Mouse (Mus musculus) CH12.LX (cell line): ENCODE data around the gene Pkn1. TPM values are rescaled to one million over a fixed set of nuclear protein-coding genes. Genes with fewer than 3 reads are reported as not detected.

ENCODE experiments used
- DNase-seq: peaks from one replicate; pipeline ENCODE4 v3.0.0-alpha.2; 2013; ENCODE audit errors: extremely low read depth
- H3K27ac ChIP-seq: 2 replicates; pipeline ENCODE4 v1.5.1; 2012; ENCODE audit warnings: low read depth, mild to moderate bottlenecking, control low read depth, moderate library complexity; ENCODE audit not compliant: insufficient read depth
- H3K27me3 ChIP-seq: replicated peaks from 2 replicates; pipeline ENCODE3; 2012; ENCODE audit warnings: inconsistent platforms
- H3K36me3 ChIP-seq, 2 experiments: replicated peaks in 1 of 2; 2 replicates each; pipeline versions ENCODE3 to v1.6.1; 2012; ENCODE audit warnings: inconsistent platforms in 1 of 2, low read length in 1 of 2, mild to moderate bottlenecking in 1 of 2, mixed read lengths in 1 of 2, moderate library complexity in 1 of 2; ENCODE audit not compliant: control insufficient read depth in 1 of 2, insufficient read depth in 1 of 2
- H3K4me1 ChIP-seq, 2 experiments: 2 replicates each; pipeline ENCODE4 v1.6.1; 2012; ENCODE audit warnings: inconsistent platforms in 1 of 2, moderate library complexity in 1 of 2; ENCODE audit not compliant: insufficient read depth in 2 of 2, control insufficient read depth in 1 of 2
- H3K4me2 ChIP-seq: 2 replicates; pipeline ENCODE4 v1.6.1; 2012; ENCODE audit warnings: low read depth, mild to moderate bottlenecking, control low read depth; ENCODE audit not compliant: poor library complexity, insufficient read depth, severe bottlenecking
- H3K4me3 ChIP-seq, 3 experiments: fragments of 150-350 bp in 1 of 3; sonication (generic) in 1 of 3; replicated peaks in 1 of 3; 2 replicates each; pipeline versions ENCODE3 to v1.5.1; 2011 to 2012; ENCODE audit warnings: low read depth in 2 of 3, low read length in 2 of 3, mild to moderate bottlenecking in 2 of 3, moderate library complexity in 2 of 3, control low read depth in 1 of 3, improper control_type of control experiment in 1 of 3, inconsistent platforms in 1 of 3, mixed read lengths in 1 of 3; ENCODE audit not compliant: poor library complexity in 1 of 3
- H3K79me2 ChIP-seq: replicated peaks from 2 replicates; pipeline ENCODE4 v1.6.1; 2012; ENCODE audit warnings: mild to moderate bottlenecking, moderate library complexity; ENCODE audit not compliant: control insufficient read depth, poor library complexity, insufficient read depth, severe bottlenecking; ENCODE audit errors: extremely low read depth
- H3K9ac ChIP-seq: 2 replicates; pipeline ENCODE4 v1.6.1; 2012; ENCODE audit warnings: low read depth, mild to moderate bottlenecking, control low read depth, moderate library complexity; ENCODE audit not compliant: insufficient read depth
- H3K9me3 ChIP-seq: replicated peaks from 2 replicates; pipeline ENCODE3; 2012; ENCODE audit warnings: low read length, inconsistent platforms, mixed read lengths
- CHD1 ChIP-seq: IDR thresholded peaks from 2 replicates; pipeline ENCODE4 v1.6.1; 2012; ENCODE audit warnings: low read depth, low read length, improper control_type of control experiment, inconsistent platforms
- CHD2 ChIP-seq: IDR thresholded peaks from 2 replicates; pipeline ENCODE4 v1.6.1; 2011; ENCODE audit warnings: low read length, improper control_type of control experiment
- ELF1 ChIP-seq: IDR thresholded peaks from 2 replicates; pipeline ENCODE4 v1.6.1; 2014; ENCODE audit warnings: low read depth, mild to moderate bottlenecking, inconsistent platforms, low read length, improper control_type of control experiment
- ETS1 ChIP-seq: conservative IDR thresholded peaks from 2 replicates; pipeline ENCODE4 v1.6.1; 2012; ENCODE audit warnings: low read depth, mild to moderate bottlenecking, inconsistent platforms, low read length, improper control_type of control experiment, moderate library complexity
- IRF4 ChIP-seq: IDR thresholded peaks from 2 replicates; pipeline ENCODE4 v1.6.1; 2014; ENCODE audit warnings: low read depth, mild to moderate bottlenecking, inconsistent platforms, low read length, improper control_type of control experiment
- JUN ChIP-seq: IDR thresholded peaks from 2 replicates; pipeline ENCODE4 v1.6.1; 2011; ENCODE audit warnings: low read depth, mild to moderate bottlenecking, low read length, improper control_type of control experiment, moderate library complexity; ENCODE audit not compliant: insufficient read depth
- JUND ChIP-seq: conservative IDR thresholded peaks from 2 replicates; pipeline ENCODE4 v1.6.1; 2011; ENCODE audit warnings: low read depth, low read length, improper control_type of control experiment
- KAT2A ChIP-seq: IDR thresholded peaks from 2 replicates; pipeline ENCODE4 v1.6.1; 2012; ENCODE audit warnings: low read length, improper control_type of control experiment, inconsistent platforms; ENCODE audit not compliant: insufficient replicate concordance
- MAFK ChIP-seq: IDR thresholded peaks from 2 replicates; pipeline ENCODE4 v1.6.1; 2011; ENCODE audit warnings: low read length, improper control_type of control experiment; ENCODE audit not compliant: insufficient replicate concordance
- MAX ChIP-seq: IDR thresholded peaks from 2 replicates; pipeline ENCODE4 v1.6.1; 2011; ENCODE audit warnings: low read length, improper control_type of control experiment
- MAZ ChIP-seq: IDR thresholded peaks from 2 replicates; pipeline ENCODE4 v1.6.1; 2012; ENCODE audit warnings: low read depth, mild to moderate bottlenecking, inconsistent platforms, low read length, improper control_type of control experiment, moderate library complexity
- MEF2A ChIP-seq: IDR thresholded peaks from 2 replicates; pipeline ENCODE4 v1.6.1; 2014; ENCODE audit warnings: low read depth, mild to moderate bottlenecking, inconsistent platforms, low read length, improper control_type of control experiment, borderline replicate concordance
- NELFE ChIP-seq: IDR thresholded peaks from 2 replicates; pipeline ENCODE4 v1.6.1; 2011; ENCODE audit warnings: low read depth, low read length, improper control_type of control experiment
- PAX5 ChIP-seq: IDR thresholded peaks from 2 replicates; pipeline ENCODE4 v1.6.1; 2012; ENCODE audit warnings: low read length, inconsistent platforms, mixed read lengths
- POLR2A ChIP-seq: IDR thresholded peaks from 2 replicates; pipeline ENCODE4 v1.6.1; 2011; ENCODE audit warnings: low read depth, mild to moderate bottlenecking, improper control_type of control experiment, low read length
- POLR2AphosphoS2 ChIP-seq: IDR thresholded peaks from 2 replicates; pipeline ENCODE4 v1.6.1; 2011; ENCODE audit warnings: low read depth, low read length, improper control_type of control experiment
- RAD21 ChIP-seq: IDR thresholded peaks from 2 replicates; pipeline ENCODE4 v1.6.1; 2011; ENCODE audit warnings: low read depth, mild to moderate bottlenecking, low read length, improper control_type of control experiment, moderate library complexity
- RCOR1 ChIP-seq: conservative IDR thresholded peaks from 2 replicates; pipeline ENCODE4 v1.6.1; 2012; ENCODE audit warnings: low read depth, mild to moderate bottlenecking, inconsistent platforms, low read length, improper control_type of control experiment
- SMC3 ChIP-seq: IDR thresholded peaks from 2 replicates; pipeline ENCODE4 v1.6.1; 2011; ENCODE audit warnings: low read depth, low read length, improper control_type of control experiment
- TBP ChIP-seq: conservative IDR thresholded peaks from 2 replicates; pipeline ENCODE4 v1.6.1; 2011; ENCODE audit warnings: low read depth, low read length, improper control_type of control experiment
- TCF12 ChIP-seq: IDR thresholded peaks from 2 replicates; pipeline ENCODE4 v1.6.1; 2014; ENCODE audit warnings: low read depth, mild to moderate bottlenecking, inconsistent platforms, low read length, improper control_type of control experiment
- USF1 ChIP-seq: IDR thresholded peaks from 2 replicates; pipeline ENCODE4 v1.6.1; 2014; ENCODE audit warnings: low read depth, mild to moderate bottlenecking, inconsistent platforms, low read length, improper control_type of control experiment
- USF2 ChIP-seq: conservative IDR thresholded peaks from 2 replicates; pipeline ENCODE4 v1.6.1; 2011; ENCODE audit warnings: low read depth, low read length, improper control_type of control experiment
- ZC3H11A ChIP-seq: IDR thresholded peaks from 2 replicates; pipeline ENCODE4 v1.6.1; 2012; ENCODE audit warnings: low read depth, mild to moderate bottlenecking, inconsistent platforms, low read length, improper control_type of control experiment
- ZKSCAN1 ChIP-seq: IDR thresholded peaks from 2 replicates; pipeline ENCODE4 v1.6.1; 2012; ENCODE audit warnings: low read depth, inconsistent platforms, low read length, improper control_type of control experiment, borderline replicate concordance
- ZMIZ1 ChIP-seq: IDR thresholded peaks from 2 replicates; pipeline ENCODE4 v1.6.1; 2012; ENCODE audit warnings: low read depth, mild to moderate bottlenecking, inconsistent platforms, low read length, improper control_type of control experiment
- ZNF384 ChIP-seq: IDR thresholded peaks from 2 replicates; pipeline ENCODE4 v1.6.1; 2012; ENCODE audit warnings: low read depth, low read length, improper control_type of control experiment, inconsistent platforms
- dilution Hi-C: fragments of 300-500 bp; cut with MboI; formaldehyde crosslinking; loops from 2 replicates; pipeline ENCODE4 v1.14.3; 2020; ENCODE audit warnings: low sequenced_read_pairs; ENCODE audit not compliant: extremely low pct_unique_long_range_greater_than_20kb, extremely low pct_ligation_motif_present
- in situ Hi-C: fragments of 300-500 bp; cut with MboI; formaldehyde crosslinking; loops from 3 replicates; pipeline ENCODE4 v1.14.3; 2019; ENCODE audit warnings: low sequenced_read_pairs, low pct_ligation_motif_present, low pct_unique_long_range_greater_than_20kb, mixed read lengths
- polyA plus RNA-seq: library from polyadenylated mRNA; unstranded; fragments of >175 nt; gene quantifications from 2 replicates; pipeline ENCODE4 v1.2.1, GENCODE M21; 2012; ENCODE audit warnings: low read depth; ENCODE audit not compliant: insufficient read length
- total RNA-seq, 2 experiments: library from RNA; depleted of rRNA; stranded (reverse); fragments of 300-350 nt in 1 of 2; fragments of >200 nt in 1 of 2; gene quantifications; 2 replicates each; pipeline ENCODE4 v1.2.3; 2012 to 2014

Gene Pkn1
- total and polyA plus RNA-seq, 3 experiments, result 33.5 to 58.8 (median 47.8) TPM

DNA sequence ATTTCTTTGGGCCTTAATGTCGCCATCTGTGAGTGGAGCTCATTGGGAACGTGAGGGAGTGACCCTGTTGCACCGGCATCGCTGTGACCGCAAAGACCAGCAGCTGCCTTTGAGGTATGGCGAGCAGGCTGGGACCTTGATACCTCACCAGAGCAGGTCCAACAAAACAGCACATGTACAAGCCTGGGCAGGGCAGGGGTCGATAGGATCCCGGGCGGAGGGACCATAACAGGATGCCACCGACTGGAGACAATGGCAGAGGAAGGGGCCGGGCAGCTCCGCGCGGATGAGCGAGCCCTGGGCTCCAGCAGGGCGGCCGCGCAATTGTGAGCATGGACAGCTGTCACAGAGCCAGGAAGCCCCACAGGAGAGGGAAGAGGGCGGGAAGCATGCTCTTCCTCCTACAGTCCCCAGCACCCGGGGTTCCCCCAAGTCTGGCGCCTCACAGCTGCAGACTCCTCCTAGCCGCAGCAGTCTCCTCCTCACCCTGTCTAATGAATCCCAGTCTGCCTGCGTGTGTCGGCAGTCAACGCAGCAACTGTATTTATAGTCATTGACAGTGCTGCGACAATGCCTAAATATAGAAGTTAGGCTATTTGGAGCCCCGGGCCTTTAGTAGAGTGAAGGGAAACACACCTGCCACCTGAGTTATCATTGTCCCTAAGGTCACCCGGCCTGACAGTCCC lies 48.8 kb upstream of the Pkn1 start (continued):
- TF ChIP-seq ZC3H11A, result no peak
- TF ChIP-seq MAZ, result no peak; the same call in 1 of the 2 replicates
- TF ChIP-seq TBP, result peak; percentile 71
- TF ChIP-seq CHD1, result no peak
- no peak for TF ChIP-seq PAX5
- TF ChIP-seq ZKSCAN1, result no peak
- TF ChIP-seq, all 38 proteins: peak for 22

DNA sequence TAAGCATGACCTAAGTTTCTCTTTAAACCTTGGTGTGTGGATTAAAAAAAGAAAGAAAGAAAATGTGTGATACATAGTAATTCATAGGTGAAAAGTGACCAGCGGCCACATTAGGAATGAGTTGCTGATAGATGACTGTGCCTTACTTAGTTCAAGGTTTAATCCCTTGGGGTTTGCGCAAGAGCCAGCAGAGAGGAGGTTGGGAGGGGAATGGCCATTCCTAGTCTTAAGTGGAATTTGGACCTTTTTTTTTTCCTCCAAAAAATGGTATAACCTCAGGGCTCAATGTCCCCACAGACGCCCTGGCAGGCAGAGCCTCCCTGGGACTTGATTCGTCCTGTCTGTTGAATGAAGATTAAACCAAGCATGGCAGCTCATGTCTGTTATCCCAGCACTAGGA lies 45.1 kb upstream of the Pkn1 start:
- in situ Hi-C loops (no loop called here), dilution Hi-C loops (no loop called here)
- TF ChIP-seq POLR2A, result no peak
- no peak for TF ChIP-seq ZC3H11A
- no peak for TF ChIP-seq USF2
- TF ChIP-seq IRF4, result no peak
- no peak for TF ChIP-seq CHD2
- no peak for TF ChIP-seq ZNF384
- no peak for TF ChIP-seq MAFK
- TF ChIP-seq MAX, result no peak
- no peak for TF ChIP-seq ETS1
- TF ChIP-seq NELFE, result no peak
- Histone ChIP-seq H3K27ac (no peak overlapping the region), H3K4me2 (no peak overlapping the region), H3K9me3 (peaks cover 10% of the 10 kb centered on the region), H3K27me3 (no peaks in the 10 kb centered on the region), H3K4me3 (no peak overlapping the region), H3K9ac (no peak overlapping the region), H3K4me1 (peaks cover 4 to 63% of the 10 kb centered on the region in 2 experiments; a peak in 3 of 4 replicates), H3K79me2 (0 out of 2 replicates have a peak, but pooled peaks cover 4% of the 10 kb centered on the region), H3K36me3 (no peaks in the 10 kb centered on the region)
- no peak for DNase-seq

DNA sequence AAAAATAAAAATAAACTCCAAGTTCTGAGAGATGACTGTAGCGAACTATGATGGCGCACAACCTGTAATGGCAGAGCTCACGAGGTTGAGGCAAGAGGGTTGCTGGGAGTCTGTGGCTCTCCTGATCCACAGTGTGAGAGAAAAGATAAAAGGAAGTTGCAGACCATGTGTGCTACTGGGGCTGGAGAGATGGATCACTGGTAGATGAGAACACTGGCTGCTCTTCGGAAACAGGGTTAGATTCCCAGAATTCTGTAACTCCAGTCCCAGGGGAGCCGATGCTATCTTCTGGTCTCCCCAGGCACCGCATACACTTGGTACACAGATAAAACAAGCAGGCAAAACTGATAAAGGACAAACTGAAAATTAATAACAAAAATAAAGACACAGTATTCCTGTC lies 44.0 kb upstream of the Pkn1 start:
- no peaks in the 10 kb centered on the region for H3K36me3 ChIP-seq
- dilution Hi-C loops, result no loop called here
- DNase-seq, result no peak
- in situ Hi-C loops, result no loop called here
- H3K27ac ChIP-seq, result no peak overlapping the region
- H3K4me2 ChIP-seq, result no peak overlapping the region
- H3K79me2 ChIP-seq, result 0 out of 2 replicates have a peak, but pooled peaks cover 5% of the 10 kb centered on the region
- peaks cover 8 to 67% of the 10 kb centered on the region in 2 experiments; a peak in 3 of 4 replicates for H3K4me1 ChIP-seq
- H3K9me3 ChIP-seq, result peaks cover 10% of the 10 kb centered on the region
- H3K27me3 ChIP-seq, result no peaks in the 10 kb centered on the region
- H3K4me3 ChIP-seq, result no peak overlapping the region
- no peak overlapping the region for H3K9ac ChIP-seq
- TF ChIP-seq ELF1, result no peak
- no peak for TF ChIP-seq POLR2AphosphoS2
- TF ChIP-seq JUND, result no peak
- no peak for TF ChIP-seq SMC3
- TF ChIP-seq JUN, result no peak
- TF ChIP-seq KAT2A, result no peak
- TF ChIP-seq ZMIZ1, result no peak
- no peak for TF ChIP-seq TCF12
- no peak for TF ChIP-seq RAD21
- no peak for TF ChIP-seq ETS1
- TF ChIP-seq MEF2A, result no peak
- no peak for TF ChIP-seq TBP
- TF ChIP-seq PAX5, result no peak
- no peak for TF ChIP-seq USF1
- no peak for TF ChIP-seq NELFE
- no peak for TF ChIP-seq RCOR1
